Mouse (Mus musculus): ENCODE measurements around the gene Calml4.

The Calml4 gene

DNA sequence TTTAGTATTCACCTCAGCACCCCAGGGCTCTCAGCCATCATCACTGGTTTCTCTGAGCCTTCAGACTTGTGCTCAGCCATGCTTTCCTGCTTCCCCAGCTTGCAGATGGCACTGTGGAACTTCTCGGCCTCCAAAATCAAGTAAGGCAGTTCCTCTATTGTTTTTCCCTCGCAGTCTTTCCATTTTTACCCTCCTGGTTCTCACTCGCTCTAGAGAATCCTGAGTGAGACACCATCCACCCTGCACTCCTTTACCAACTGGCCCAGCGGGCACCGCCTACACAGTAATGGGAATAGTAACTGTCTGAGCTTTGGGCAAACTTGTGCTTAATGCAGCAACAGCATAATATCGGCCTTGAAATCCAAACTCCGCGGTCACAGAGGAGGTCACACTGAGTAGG, 47.2 kb downstream of the Calml4 start:
- no peak for DNase-seq

- DNase-seq = no peak
Observed at GRCm38 (mm10) chr9:62913390-62914069, 55.6 kb downstream of the Calml4 start.

- DNase-seq = no peak
Observed at GRCm38 (mm10) chr9:62917059-62917458, 59.2 kb downstream of the Calml4 start.

- no peak for DNase-seq
Observed at GRCm38 (mm10) chr9:62920877-62921276, 63.0 kb downstream of the Calml4 start.

DNA sequence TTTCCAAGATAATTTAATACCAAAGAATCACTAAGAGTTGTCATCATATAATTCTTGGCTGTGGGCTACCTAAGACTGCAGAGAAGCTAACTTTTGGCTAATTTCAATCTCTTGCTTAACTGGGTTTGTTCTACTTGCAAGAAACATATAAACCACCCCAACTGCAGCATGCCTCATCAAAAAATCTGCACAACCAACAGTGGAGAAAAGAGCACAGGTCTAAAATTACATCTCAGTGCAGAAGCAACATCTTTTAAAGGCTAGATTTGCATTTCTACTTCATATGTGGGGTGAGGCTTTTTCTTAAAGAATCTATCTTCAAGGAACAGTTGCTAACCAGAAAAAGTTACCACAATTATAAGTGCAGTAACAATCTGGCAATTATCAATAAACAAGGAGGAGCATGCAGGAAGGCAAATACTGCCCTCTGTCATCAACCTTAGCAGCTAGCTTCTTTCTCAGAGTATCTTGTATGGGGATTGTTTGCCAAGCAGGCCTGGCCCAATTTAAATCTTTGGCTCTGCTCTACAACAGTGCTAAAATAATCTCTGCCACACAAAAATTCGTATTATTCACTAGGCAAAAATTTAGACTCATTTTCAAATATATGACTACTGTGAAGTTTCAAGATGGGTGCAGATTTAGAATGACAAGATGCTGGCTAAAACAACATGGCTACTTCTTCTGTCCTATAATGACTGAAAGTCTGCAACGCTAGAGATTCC, 67.2 kb downstream of the Calml4 start:
- no peak for DNase-seq
